Mouse (Mus musculus) bone marrow, adult 2 months (tissue): ENCODE results near the gene Aasdhppt. TPM values are rescaled to one million over a fixed set of nuclear protein-coding genes. Genes with fewer than 3 reads are reported as not detected.

Source experiments
- H3K27ac ChIP-seq: fragments of 200-500 bp; 2 replicates; pipeline ENCODE4 v1.5.1; 2012; ENCODE audit warnings: low read depth, mild to moderate bottlenecking, control low read depth, inconsistent platforms, low read length; ENCODE audit not compliant: control insufficient read depth, poor library complexity, insufficient read depth
- H3K4me1 ChIP-seq: fragments of 200-500 bp; 2 replicates; pipeline ENCODE4 v1.6.1; 2011; ENCODE audit warnings: low read length; ENCODE audit not compliant: control insufficient read depth, insufficient read depth
- H3K4me3 ChIP-seq: fragments of 200-500 bp; replicated peaks from 2 replicates; pipeline ENCODE3; 2011; ENCODE audit warnings: mild to moderate bottlenecking, low read depth, low read length, control low read depth; ENCODE audit not compliant: control insufficient read depth
- CTCF ChIP-seq: fragments of 200-500 bp; IDR thresholded peaks from 2 replicates; pipeline ENCODE4 v1.5.1; 2011; ENCODE audit warnings: low read length, control low read depth; ENCODE audit not compliant: control insufficient read depth, insufficient read depth
- POLR2A ChIP-seq: fragments of 200-500 bp; IDR thresholded peaks from 2 replicates; pipeline ENCODE4 v1.6.1; 2011; ENCODE audit warnings: low read depth, mild to moderate bottlenecking, control low read depth, low read length, borderline replicate concordance; ENCODE audit not compliant: control insufficient read depth
- WGBS: fragments of 180-500 bp; shearing (Covaris S2); methylation state at CpG from one replicate; pipeline ENCODE4 v1.1.7; 2018; 5-methylcytosine and 5-hydroxymethylcytosine counted together
- polyA plus RNA-seq: library from polyadenylated mRNA; stranded (reverse); fragments of >200 nt; gene quantifications from 2 replicates; pipeline ENCODE4 v1.2.4, GENCODE M21; 2011; ENCODE audit warnings: low replicate concordance; ENCODE audit not compliant: missing spikeins, insufficient read depth, insufficient read length

The Aasdhppt gene
- polyA plus RNA-seq, result 7.2 and 8.2 TPM in 2 replicates

DNA sequence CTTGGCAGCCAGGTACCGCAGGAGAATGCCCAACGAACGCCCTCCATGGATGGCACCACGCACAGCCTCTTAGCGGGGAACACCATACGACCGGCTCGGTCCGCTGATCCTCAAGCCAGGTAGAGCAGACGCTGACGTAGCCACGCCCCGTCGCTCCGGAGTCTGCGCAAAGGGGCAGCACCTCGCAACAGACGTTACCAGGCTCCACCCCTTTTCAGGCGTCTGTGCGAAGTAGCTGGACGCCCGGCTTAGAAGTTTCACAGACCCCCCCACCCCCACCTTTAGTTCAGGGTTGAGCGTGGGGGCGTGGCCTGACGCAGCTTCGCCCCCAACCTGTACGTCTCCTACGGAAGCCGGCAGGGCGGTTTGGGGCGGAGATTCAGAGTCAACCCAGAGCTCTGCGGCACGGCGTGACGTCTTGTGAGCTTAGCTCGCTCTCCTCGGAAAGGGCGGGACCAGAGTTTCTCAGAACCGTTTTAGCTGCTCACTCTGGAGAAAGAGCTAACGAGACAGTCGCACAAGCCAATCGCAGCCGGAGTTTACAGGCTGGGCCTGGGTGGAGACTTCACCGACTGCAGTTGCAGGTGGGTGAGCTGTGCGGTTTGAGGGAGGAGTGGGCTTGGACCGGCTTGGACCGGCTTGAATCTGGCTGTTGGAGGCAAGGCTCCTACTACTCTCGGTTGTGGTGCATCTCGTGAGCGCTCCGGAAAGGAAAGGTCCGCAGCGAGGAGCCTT, at the start of gene Aasdhppt, which contains the start of gene Kbtbd3:
Aasdhppt (minus strand) TSS at position 121 of the 735 bp plus-strand sequence.
Kbtbd3 (plus strand) TSS at position 483 of the 735 bp plus-strand sequence.
- no peak for TF ChIP-seq CTCF
- TF ChIP-seq POLR2A, result peak; percentile 76; the same call in 1 of the 2 replicates
- under 1% methylated on average over 53 of the region's 53 CpGs for WGBS
- H3K27ac ChIP-seq, result peak within 1 kb of the TSS; percentile 91
- H3K4me3 ChIP-seq, result peak within 1 kb of the TSS; percentile 96
- H3K4me1 ChIP-seq, result no peaks in the 10 kb centered on the region

DNA sequence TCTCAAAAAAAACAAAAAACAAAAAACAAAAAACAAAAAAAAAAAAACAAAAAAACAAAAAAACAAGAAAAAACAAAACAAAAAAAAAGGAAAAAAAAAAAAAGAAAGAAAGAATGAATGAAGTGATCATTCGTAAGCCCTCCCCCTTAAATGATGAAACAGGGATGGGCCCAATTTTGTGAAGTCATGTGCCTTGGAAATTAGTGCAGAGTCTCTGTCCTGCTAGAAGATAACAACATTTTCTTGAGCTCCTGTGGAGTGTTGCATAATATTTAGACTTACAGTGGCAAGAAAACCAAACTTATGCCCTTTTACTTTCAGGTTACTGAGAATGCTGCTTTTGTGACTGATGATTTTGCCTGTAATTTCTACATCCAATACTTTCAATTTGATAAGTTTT, 43.9 kb upstream of the Aasdhppt start:
- Histone ChIP-seq H3K4me3 (no peak overlapping the region), H3K4me1 (no peaks in the 10 kb centered on the region), H3K27ac (no peak overlapping the region)
- TF ChIP-seq POLR2A (no peak), CTCF (no peak)
- WGBS, result 79% methylated on average over 1 of the region's 1 CpGs

GRCm38 (mm10) chr9:4318939-4319721, 9.9 kb upstream of the Aasdhppt start:
- H3K27ac ChIP-seq, result no peak overlapping the region
- H3K4me3 ChIP-seq, result no peak overlapping the region
- 48% methylated on average over 6 of the region's 6 CpGs for WGBS
- H3K4me1 ChIP-seq, result no peaks in the 10 kb centered on the region
- TF ChIP-seq POLR2A, result no peak
- TF ChIP-seq CTCF, result no peak

DNA sequence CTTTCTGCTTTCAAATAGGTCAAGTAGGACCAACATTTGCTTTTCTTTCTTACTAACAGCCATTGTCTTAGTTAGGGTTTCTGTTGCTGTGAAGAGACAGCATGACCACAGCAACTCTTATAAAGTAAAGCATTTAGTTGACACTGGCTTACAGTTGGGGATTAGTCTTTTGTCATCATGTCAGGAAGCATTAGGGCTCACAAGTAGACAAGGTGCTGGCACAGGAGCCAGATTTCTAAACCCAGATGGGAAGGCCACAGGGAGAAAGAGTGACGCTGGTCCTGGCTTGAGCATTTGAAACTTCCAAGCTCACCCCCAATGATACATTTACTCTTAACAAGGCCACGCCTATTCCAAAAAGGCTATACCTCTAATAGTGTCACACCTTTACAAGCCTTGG, 6.5 kb upstream of the Aasdhppt start:
- TF ChIP-seq CTCF, result no peak
- TF ChIP-seq POLR2A, result no peak
- 87% methylated on average over 2 of the region's 2 CpGs for WGBS
- Histone ChIP-seq H3K4me3 (no peak overlapping the region), H3K4me1 (no peaks in the 10 kb centered on the region), H3K27ac (no peak overlapping the region)

- H3K4me1 ChIP-seq, result no peaks in the 10 kb centered on the region
- WGBS, result 88% methylated on average over 4 of the region's 4 CpGs
- TF ChIP-seq CTCF, result no peak
- no peak for TF ChIP-seq POLR2A
- no peak overlapping the region for H3K27ac ChIP-seq
- no peak overlapping the region for H3K4me3 ChIP-seq
These were observed 4.7 kb upstream of the Aasdhppt start for GRCm38 (mm10) chr9:4313946-4314345.

- 62% methylated on average over 3 of the region's 3 CpGs for WGBS
- no peak overlapping the region for H3K4me3 ChIP-seq
- TF ChIP-seq POLR2A (no peak), CTCF (no peak)
- no peak overlapping the region for H3K27ac ChIP-seq
- no peaks in the 10 kb centered on the region for H3K4me1 ChIP-seq
These were observed 1.9 kb upstream of the Aasdhppt start for GRCm38 (mm10) chr9:4311162-4311561.

DNA sequence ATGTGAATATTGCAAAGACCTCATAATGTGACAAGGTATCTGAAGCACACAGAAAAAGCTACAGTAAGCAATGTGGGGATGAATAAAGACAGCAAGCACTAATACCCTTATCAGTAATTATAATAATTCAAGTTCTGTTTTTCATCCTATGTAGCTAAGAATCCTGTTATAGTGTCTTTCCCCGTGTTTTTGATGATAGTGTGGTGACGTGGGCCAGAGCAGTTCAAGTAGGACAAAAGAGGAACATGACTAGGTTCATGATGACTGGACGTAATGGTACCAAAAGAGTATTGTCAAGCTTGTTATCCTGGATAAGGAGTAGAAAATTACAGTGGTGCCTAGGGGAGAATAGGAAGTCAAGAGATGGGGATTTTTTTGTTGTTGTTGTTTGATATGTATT, 1.4 kb upstream of the Aasdhppt start:
- H3K4me3 ChIP-seq, result no peak overlapping the region
- H3K4me1 ChIP-seq, result no peaks in the 10 kb centered on the region
- H3K27ac ChIP-seq, result no peak overlapping the region
- TF ChIP-seq POLR2A, result no peak
- no peak for TF ChIP-seq CTCF
- WGBS, result 7% methylated on average over 3 of the region's 3 CpGs

GRCm38 (mm10) chr9:4308628-4309350, 482 bp downstream of the Aasdhppt start:
- no peak for TF ChIP-seq CTCF
- no peak for TF ChIP-seq POLR2A
- peak overlapping the region; percentile 91 for H3K27ac ChIP-seq
- WGBS, result 2% methylated on average over 36 of the region's 36 CpGs
- H3K4me1 ChIP-seq, result no peaks in the 10 kb centered on the region
- H3K4me3 ChIP-seq, result peak overlapping the region; percentile 96
